Mouse (Mus musculus) stomach, embryonic 14.5 days (tissue): ENCODE data around the gene Spns3. TPM values are rescaled to one million over a fixed set of nuclear protein-coding genes. Genes with fewer than 3 reads are reported as not detected.

Source experiments
- ATAC-seq: fragments of 200-750 bp; cut with Nextera tagmentation; 2 replicates; pipeline ENCODE4 v1.8.0; 2017; ENCODE audit warnings: low read depth, moderate TSS enrichment; ENCODE audit not compliant: insufficient number of reproducible peaks, insufficient read depth, low FRiP score
- H3K27ac ChIP-seq: fragments of 300-500 bp; sonication (generic); 2 replicates; pipeline ENCODE4 v1.5.1; 2014; ENCODE audit warnings: mild to moderate bottlenecking, low read length, moderate library complexity, mixed read lengths
- H3K27me3 ChIP-seq: fragments of 300-500 bp; sonication (generic); 2 replicates; pipeline ENCODE4 v1.6.1; 2014; ENCODE audit warnings: low read length, control low read depth, mixed read lengths; ENCODE audit not compliant: control insufficient read depth, insufficient read depth
- H3K36me3 ChIP-seq: fragments of 300-500 bp; sonication (generic); 2 replicates; pipeline ENCODE4 v1.6.1; 2014; ENCODE audit warnings: mild to moderate bottlenecking, control low read depth, low read length, moderate library complexity, mixed read lengths; ENCODE audit not compliant: control insufficient read depth, insufficient read depth
- H3K4me1 ChIP-seq: fragments of 300-500 bp; sonication (generic); 2 replicates; pipeline ENCODE4 v1.6.1; 2014; ENCODE audit warnings: low read length, control low read depth, mixed read lengths; ENCODE audit not compliant: control insufficient read depth, insufficient read depth
- H3K4me2 ChIP-seq: fragments of 300-500 bp; sonication (generic); replicated peaks from 2 replicates; pipeline ENCODE4 v1.6.1; 2014; ENCODE audit warnings: low read depth, low read length, control low read depth
- H3K4me3 ChIP-seq: fragments of 300-500 bp; sonication (generic); 2 replicates; pipeline ENCODE4 v1.5.1; 2014; ENCODE audit warnings: low read depth, low read length, control low read depth
- H3K9ac ChIP-seq: fragments of 300-500 bp; sonication (generic); replicated peaks from 2 replicates; pipeline ENCODE4 v1.6.1; 2014; ENCODE audit warnings: low read depth, mild to moderate bottlenecking, control low read depth, low read length, moderate library complexity, mixed read lengths
- H3K9me3 ChIP-seq: fragments of 300-500 bp; sonication (generic); 2 replicates; pipeline ENCODE4 v1.6.1; 2016; ENCODE audit warnings: low read depth, low read length, control low read depth; ENCODE audit not compliant: control insufficient read depth
- WGBS: fragments of 180-500 bp; shearing (Covaris S2); extraction: QIAGEN DNeasy Blood & Tissue Kit; methylation state at CpG from one replicate; pipeline ENCODE4 v1.1.7; 2014; 5-methylcytosine and 5-hydroxymethylcytosine counted together
- polyA plus RNA-seq: library from polyadenylated mRNA; unstranded; fragments of >200 nt; fragmentation: Nextera tagmentation; extraction: Ambion mirVana; gene quantifications from 2 replicates; pipeline ENCODE4 v1.2.1, GENCODE M21; 2014

The Spns3 gene
- polyA plus RNA-seq = 0.32 TPM in 1 of 2 replicates, not detected in the other

- 54% methylated on average over 8 of the region's 8 CpGs for WGBS
- no peaks in the 10 kb centered on the region for H3K9me3 ChIP-seq
These were observed at the start of gene Spns3 for GRCm38 (mm10) chr11:72550134-72550988. Gene Spns3 (minus strand): TSS chr11:72550506.

GRCm38 (mm10) chr11:72597780-72598179 lies 47.5 kb upstream of the Spns3 start:
- H3K4me1 ChIP-seq = no peaks in the 10 kb centered on the region
- no peak for ATAC-seq
- H3K9ac ChIP-seq = no peak overlapping the region
- no peaks in the 10 kb centered on the region for H3K36me3 ChIP-seq
- 86% methylated on average over 4 of the region's 4 CpGs for WGBS
- H3K4me2 ChIP-seq = no peak overlapping the region
- no peak overlapping the region for H3K4me3 ChIP-seq
- H3K27me3 ChIP-seq = no peaks in the 10 kb centered on the region
- no peaks in the 10 kb centered on the region for H3K9me3 ChIP-seq
- H3K27ac ChIP-seq = no peak overlapping the region

More at GRCm38 (mm10) chr11:72550134-72550988, at the start of gene Spns3:
- Histone ChIP-seq H3K27ac (no peak within 1 kb of the TSS), H3K9ac (no peak within 1 kb of the TSS), H3K4me3 (no peak within 1 kb of the TSS), H3K4me1 (no peaks in the 10 kb centered on the region), H3K4me2 (no peak within 1 kb of the TSS), H3K27me3 (no peaks in the 10 kb centered on the region), H3K36me3 (no peaks in the 10 kb centered on the region)
- no peak for ATAC-seq

- H3K4me2 ChIP-seq = no peak overlapping the region
- ATAC-seq = no peak
- H3K4me1 ChIP-seq = no peaks in the 10 kb centered on the region
- no peak overlapping the region for H3K9ac ChIP-seq
- no peak overlapping the region for H3K4me3 ChIP-seq
- H3K9me3 ChIP-seq = no peaks in the 10 kb centered on the region
- no peaks in the 10 kb centered on the region for H3K36me3 ChIP-seq
- no peak overlapping the region for H3K27ac ChIP-seq
- H3K27me3 ChIP-seq = no peaks in the 10 kb centered on the region
- 71% methylated on average over 2 of the region's 2 CpGs for WGBS
These were observed 44.9 kb upstream of the Spns3 start for GRCm38 (mm10) chr11:72595010-72595737.

GRCm38 (mm10) chr11:72587537-72588233 lies 37.4 kb upstream of the Spns3 start:
- Histone ChIP-seq H3K4me2 (no peak overlapping the region), H3K4me1 (no peaks in the 10 kb centered on the region), H3K27ac (no peak overlapping the region), H3K9me3 (no peaks in the 10 kb centered on the region), H3K9ac (no peak overlapping the region), H3K27me3 (no peaks in the 10 kb centered on the region), H3K36me3 (no peaks in the 10 kb centered on the region), H3K4me3 (no peak overlapping the region)
- ATAC-seq = no peak
- WGBS = 47% methylated on average over 7 of the region's 7 CpGs

GRCm38 (mm10) chr11:72586570-72586969 lies 36.3 kb upstream of the Spns3 start:
- WGBS = 79% methylated on average over 3 of the region's 3 CpGs

GRCm38 (mm10) chr11:72583092-72583491 lies 32.8 kb upstream of the Spns3 start:
- H3K27me3 ChIP-seq = no peaks in the 10 kb centered on the region
- WGBS = 71% methylated on average over 2 of the region's 2 CpGs
- no peak overlapping the region for H3K27ac ChIP-seq
- no peak overlapping the region for H3K9ac ChIP-seq
- no peak for ATAC-seq
- H3K4me1 ChIP-seq = no peaks in the 10 kb centered on the region
- H3K9me3 ChIP-seq = no peaks in the 10 kb centered on the region
- H3K36me3 ChIP-seq = no peaks in the 10 kb centered on the region
- H3K4me2 ChIP-seq = no peak overlapping the region
- no peak overlapping the region for H3K4me3 ChIP-seq

More at GRCm38 (mm10) chr11:72586570-72586969, 36.3 kb upstream of the Spns3 start:
- Histone ChIP-seq H3K27ac (no peak overlapping the region), H3K36me3 (no peaks in the 10 kb centered on the region), H3K4me3 (no peak overlapping the region), H3K9me3 (no peaks in the 10 kb centered on the region), H3K4me2 (no peak overlapping the region), H3K27me3 (no peaks in the 10 kb centered on the region), H3K4me1 (no peaks in the 10 kb centered on the region), H3K9ac (no peak overlapping the region)
- ATAC-seq = no peak

- Histone ChIP-seq H3K4me1 (no peaks in the 10 kb centered on the region), H3K4me2 (no peak overlapping the region), H3K9me3 (no peaks in the 10 kb centered on the region), H3K27ac (no peak overlapping the region), H3K36me3 (no peaks in the 10 kb centered on the region), H3K9ac (no peak overlapping the region), H3K27me3 (no peaks in the 10 kb centered on the region), H3K4me3 (no peak overlapping the region)
- WGBS = 80% methylated on average over 3 of the region's 3 CpGs
- no peak for ATAC-seq
These were observed 32.1 kb upstream of the Spns3 start for GRCm38 (mm10) chr11:72582448-72582705.

- ATAC-seq = no peak
These were observed 31.5 kb upstream of the Spns3 start for GRCm38 (mm10) chr11:72581609-72582447.

More at GRCm38 (mm10) chr11:72581609-72582447, 31.5 kb upstream of the Spns3 start:
- H3K4me3 ChIP-seq = no peak overlapping the region
- H3K36me3 ChIP-seq = no peaks in the 10 kb centered on the region
- whole genome bisulfite sequencing = 70% methylated on average over 8 of the region's 8 CpGs
- H3K27ac ChIP-seq = no peak overlapping the region
- no peak overlapping the region for H3K9ac ChIP-seq
- no peaks in the 10 kb centered on the region for H3K4me1 ChIP-seq
- H3K4me2 ChIP-seq = no peak overlapping the region
- no peaks in the 10 kb centered on the region for H3K9me3 ChIP-seq
- H3K27me3 ChIP-seq = no peaks in the 10 kb centered on the region
